Mouse (Mus musculus): ENCODE measurements around the gene Tmem163. TPM values are rescaled to one million over a fixed set of nuclear protein-coding genes. Genes with fewer than 3 reads are reported as not detected.

Tmem163 gene
- polyA plus RNA-seq, 1 experiment, result 0.25 TPM

DNA sequence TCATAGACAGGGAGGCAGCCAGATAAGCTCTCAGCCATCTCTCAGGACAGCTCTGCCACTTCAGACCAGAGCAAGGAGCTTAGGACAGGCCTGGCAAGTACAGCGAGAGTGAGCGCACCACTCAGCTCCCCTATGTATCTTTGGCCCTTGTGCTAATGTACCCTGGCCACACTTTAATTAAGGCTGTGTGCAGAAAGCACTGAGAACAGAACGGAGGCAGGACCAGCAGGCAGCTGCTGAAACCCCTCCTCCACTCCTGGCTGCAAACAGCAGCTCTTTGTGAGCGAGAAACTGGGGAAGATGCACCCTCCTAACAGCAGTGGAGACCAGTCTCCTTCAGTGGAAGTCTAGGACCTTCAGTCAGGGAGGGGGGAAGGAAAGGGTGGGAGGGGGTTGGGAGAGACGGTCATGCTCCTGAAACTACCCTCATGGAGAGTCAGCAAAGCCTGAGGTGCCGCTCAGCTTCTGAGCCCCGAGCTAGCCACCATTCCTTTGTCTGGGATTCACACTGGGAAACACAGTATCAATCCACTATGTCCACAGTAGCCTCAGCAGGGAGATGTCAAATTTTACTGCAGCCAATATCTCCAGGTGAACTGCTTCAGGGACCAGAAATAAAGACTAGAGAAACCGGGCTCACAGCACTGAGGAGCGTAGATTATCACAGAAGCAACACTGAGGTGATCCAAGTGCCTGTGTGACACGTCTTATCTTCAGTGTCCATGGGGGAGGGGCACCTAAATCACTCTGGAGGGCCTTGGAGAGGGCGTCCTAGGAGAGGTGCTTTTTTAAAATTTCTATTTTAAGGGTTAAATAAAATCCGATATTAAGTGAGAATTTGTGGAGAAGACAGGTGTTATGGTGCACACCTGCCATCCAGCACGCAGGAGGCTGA is 18.0 kb downstream of the Tmem163 start:
- no peak for DNase-seq (ENCODE audit: low read depth, low spot score)
- 47% methylated on average over 13 of the region's 13 CpGs for WGBS

DNA sequence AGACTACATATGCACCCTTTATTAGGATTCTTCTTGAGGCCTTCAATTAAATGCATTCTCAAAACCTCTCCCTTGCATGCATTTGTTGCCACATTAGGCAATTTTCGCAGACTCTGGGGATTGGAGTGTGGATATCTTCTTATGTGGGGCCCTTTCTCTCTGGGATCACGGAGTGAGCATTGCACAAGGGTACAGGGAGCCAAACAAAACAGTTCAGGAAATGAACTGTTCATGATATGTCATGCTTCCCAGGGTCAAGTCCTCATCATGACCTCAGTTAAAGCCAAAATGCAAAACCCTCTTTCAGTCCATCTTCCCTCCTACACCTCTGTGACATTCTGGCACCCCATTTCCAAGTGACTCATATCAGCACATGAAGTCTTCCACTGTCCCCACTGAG is 27.8 kb downstream of the Tmem163 start:
- no peak for DNase-seq (ENCODE audit: low read depth, low spot score)
- WGBS, result 75% methylated on average over 2 of the region's 2 CpGs

DNA sequence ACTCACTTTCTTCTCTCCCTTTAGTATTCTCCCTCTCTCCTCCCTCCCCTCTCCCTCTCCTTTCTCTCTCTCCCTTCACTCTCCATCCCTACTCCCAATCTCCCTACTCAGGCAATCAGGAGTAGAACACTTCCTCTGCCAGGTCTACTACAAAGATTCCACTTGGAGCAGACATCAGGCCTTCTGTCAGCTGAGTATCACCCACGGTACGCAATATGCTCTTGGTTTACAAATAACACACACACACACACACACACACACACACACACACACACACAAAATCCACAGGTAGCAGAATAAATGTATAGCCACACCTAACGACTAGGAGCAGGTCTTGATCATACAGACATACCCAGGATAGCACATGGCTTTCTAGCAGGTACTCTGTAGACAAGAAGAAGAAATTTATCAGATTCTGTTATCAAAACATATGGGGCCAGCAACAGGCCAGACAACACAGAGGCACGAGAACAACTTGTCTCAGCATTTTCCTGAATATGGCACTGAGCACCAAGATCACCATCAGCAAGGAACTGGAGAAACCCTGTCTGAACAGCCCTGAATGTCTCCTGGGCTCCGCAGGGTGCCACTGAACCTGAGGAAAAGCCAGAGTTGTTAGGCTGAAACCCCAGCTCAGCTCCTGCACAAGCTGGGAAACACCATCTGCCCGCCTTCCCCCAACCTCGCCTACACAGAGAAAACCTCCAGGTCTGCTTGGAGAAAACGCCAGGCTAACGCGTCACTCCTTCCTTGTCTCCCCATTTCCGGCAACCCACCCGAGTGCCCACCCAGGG is 36.2 kb downstream of the Tmem163 start:
- WGBS, result 83% methylated on average over 12 of the region's 12 CpGs
- no peak for DNase-seq (ENCODE audit: low read depth, low spot score)

DNA sequence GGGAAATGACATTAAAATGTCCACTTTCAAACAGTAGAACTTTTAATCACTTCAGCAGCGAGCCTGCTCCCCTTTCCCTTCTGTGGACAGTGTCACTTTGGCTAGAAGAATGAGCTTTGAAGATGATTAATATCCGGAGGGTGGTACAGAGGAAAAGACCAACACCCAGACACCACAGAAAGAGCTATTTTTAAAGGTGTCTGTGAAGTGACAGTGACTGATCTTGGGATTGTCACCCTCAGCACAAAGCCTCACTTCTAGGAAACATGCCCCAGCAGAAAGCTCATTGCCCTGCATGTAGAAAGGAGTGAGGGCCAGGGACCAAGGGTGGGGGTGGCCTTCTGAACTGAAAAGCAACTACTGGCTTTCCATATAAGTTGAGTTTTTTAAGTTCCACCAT is 41.4 kb downstream of the Tmem163 start:
- WGBS, result 51% methylated on average over 2 of the region's 2 CpGs

DNA sequence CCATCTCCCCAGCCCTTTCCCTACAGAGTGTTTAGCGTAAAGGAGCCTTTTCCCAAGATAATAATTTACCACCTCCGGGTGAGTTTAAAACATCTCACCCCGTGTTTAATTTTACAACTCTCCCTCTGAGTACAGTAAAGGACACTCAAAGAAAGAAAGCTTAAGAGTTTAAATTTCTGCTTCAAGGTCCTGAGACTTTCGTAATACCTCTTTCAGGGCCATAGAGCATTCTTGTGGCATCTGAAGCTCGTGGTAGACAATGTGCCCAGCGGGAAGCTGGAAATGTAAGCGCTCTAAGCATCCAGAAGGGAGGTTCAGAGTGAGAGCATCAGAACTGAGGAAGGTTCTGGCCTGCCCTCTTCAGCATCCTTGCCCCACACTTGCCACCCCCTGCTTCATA is 52.2 kb downstream of the Tmem163 start:
- WGBS, result 48% methylated on average over 7 of the region's 7 CpGs
- DNase-seq (ENCODE audit: low read depth, low spot score), result no peak

More for the DNA sequence above, 41.4 kb downstream of the Tmem163 start:
- DNase-seq (ENCODE audit: low read depth, low spot score), result no peak

DNA sequence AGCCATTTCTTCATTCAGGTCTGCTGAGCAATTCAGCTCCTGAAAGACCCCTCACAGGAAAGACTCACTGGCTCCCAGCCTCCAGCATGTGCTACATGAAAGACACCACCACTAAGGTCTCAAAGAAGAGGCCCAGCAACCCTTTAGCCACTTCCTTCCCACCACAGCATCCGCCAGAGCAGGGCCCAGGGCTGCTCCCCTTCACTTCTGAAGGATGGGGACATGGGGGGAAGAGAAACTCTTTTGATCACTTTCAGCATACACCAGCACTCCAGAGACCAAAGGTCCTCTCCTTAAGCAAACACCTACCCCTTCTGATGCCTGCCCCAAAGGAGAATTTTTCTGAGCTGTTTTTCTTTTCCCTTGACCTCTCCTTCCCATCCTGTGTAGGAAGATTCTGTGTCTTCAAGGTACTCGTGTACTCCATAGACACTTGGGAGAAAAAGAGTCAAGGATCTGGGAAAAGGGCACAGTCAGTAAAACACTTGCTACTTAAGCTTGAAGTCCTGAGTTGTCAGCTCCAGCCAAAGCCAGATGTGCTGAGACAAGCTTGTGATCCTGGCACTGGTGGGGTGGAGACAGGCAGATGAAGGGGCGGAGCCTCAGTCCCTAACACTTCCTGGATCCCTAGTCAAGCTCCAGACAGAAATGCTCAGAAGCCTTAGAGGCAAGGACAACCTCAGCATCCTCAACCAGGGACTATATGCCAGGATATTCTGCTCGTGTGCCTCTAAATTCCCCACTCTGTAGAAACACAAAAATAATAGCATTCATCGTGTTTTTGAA is 53.6 kb downstream of the Tmem163 start:
- no peak for DNase-seq (ENCODE audit: low read depth, low spot score)
- 43% methylated on average over 5 of the region's 5 CpGs for WGBS

DNA sequence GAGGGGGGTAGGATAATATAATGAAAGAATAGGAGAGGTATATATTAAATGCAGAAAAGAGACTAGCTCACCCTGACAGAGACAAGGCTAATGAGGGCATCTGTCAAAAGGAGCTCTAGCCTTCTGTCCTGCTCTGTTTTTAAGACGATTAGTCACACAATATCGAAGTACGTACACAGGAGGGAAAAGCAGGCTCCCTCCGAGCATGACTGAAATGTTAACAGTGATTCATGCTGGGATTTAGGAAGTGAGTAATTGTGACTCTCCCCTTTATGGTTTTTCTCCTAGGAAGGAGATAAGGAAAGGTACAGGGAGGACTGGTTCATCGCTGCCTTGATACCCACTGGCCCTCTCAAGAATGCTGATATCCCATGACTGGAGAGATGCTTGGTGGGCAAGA is 57.0 kb downstream of the Tmem163 start:
- WGBS, result 64% methylated on average over 5 of the region's 5 CpGs
- DNase-seq (ENCODE audit: low read depth, low spot score), result no peak

DNA sequence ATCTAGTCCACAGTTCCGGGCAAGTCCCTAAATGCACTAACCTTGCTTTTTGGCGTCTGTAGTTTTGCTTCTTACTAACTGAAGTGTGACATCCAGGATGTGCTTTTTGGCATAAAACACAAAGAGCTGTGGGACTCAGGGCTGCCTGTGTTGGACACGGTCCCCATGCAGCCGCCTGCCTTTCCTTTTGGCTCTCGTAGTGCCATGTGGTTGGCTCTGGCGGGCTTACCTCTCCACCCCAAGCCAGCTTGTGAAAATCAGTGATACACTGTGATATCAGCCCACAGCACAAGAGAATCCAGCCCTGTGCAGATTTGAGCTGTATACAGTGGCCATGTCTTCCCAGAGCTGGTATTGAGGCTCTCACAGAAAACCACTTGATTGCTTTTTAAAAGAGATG is 60.3 kb downstream of the Tmem163 start:
- DNase-seq (ENCODE audit: low read depth, low spot score), result no peak

DNA sequence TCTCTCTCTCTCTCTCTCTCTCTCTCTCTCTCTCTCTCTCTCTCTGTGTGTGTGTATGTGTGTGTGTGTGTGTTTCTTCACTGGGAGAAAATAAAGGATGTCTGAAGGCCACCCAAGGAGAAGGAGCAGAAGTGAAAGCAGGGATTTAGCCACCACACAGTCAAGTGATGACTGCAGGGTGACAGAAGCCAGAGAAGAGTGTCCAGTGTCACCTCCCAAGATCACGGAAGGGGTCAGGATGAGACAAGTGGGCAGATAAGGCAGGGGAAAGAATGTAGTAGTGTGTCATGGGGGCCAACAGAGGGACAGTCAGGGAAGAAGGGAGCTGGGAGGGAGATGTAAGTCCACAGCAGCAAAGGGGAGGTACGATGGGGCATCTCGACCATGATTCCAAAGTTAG is 69.0 kb downstream of the Tmem163 start:
- DNase-seq (ENCODE audit: low read depth, low spot score), result no peak
- 79% methylated on average over 3 of the region's 3 CpGs for WGBS

More for the DNA sequence above, 60.3 kb downstream of the Tmem163 start:
- 80% methylated on average over 6 of the region's 6 CpGs for WGBS

DNA sequence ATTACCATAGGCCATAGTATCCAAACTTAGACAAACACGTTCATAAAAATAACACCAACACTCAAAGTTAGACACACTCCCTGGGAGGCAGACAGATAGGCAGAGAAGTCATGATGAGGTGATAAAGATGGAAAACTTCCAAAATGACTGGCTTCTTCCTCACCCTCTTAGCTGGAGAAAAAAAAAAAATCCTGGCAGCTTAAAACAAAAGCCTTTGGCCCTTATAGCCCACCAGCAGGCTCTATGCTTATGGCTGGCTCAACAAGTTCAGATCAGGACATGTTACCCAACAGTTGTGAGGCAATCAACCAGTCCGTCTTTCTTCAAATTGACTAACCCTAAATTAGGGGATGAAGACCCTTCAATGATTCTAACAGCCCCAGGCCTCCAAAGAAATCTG is 69.5 kb downstream of the Tmem163 start:
- WGBS, result 66% methylated on average over 2 of the region's 2 CpGs
- DNase-seq (ENCODE audit: low read depth, low spot score), result no peak

DNA sequence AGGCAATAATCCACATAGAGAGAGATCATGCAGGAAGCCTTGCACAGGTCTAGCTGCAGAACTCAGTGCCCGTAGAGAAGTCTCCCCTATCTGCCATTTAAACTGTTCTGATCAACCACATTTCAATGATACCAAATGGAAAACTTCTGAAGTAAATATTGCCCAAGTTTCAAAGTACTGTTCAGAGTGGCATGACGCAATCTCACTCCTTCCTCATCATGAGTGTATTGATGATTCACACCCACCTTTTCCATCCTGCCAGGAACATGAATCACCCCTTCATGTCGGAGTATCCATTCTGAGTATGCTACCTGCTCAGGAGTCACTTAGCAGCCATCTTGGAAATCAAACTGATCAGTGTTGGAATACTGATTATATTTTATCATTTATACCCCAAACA is 71.0 kb downstream of the Tmem163 start:
- 58% methylated on average over 3 of the region's 3 CpGs for WGBS
- no peak for DNase-seq (ENCODE audit: low read depth, low spot score)

DNA sequence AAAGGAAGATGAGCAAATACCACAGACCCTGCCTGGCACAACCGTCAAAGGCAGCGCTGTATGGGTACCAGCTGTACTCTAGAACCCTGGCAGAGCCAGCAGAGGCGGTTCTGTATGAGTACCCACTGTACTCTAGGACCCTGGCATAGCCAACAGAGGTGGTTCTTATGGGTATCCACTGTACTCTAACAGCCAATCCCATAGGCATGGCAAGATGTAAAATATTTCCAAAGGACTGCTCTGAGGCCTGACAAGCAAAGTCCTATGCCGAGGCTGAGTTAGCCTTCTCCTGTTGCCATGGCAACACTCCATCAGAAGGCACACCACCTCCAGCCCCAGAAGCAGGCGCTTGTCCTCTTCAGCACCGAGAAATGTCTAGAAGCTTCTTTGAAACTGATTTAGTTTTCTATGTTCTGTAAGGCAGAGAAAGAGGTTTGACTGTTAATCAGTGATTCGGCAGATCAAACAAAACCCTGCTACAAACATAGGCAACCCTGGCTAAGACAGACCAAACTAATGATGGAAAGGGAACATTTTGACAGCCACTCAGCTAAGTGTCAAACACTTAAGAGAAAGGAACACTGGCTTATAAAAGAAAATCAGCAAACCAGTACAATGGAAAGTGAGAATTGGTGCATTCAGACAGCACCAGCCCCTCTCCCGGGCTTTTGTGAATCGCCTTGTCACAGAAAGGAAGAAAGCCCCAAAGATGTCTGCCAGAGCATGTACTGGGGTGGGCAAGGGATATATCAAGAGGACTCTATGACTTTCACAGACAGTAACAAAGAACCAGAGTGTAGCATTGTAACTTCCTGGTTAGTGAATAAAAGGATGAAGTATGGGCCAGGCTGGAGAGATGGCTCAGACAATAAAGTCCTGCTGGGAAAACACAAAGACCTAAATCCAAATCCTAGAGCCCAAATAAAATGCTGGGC is 75.4 kb downstream of the Tmem163 start:
- 74% methylated on average over 9 of the region's 9 CpGs for WGBS

DNA sequence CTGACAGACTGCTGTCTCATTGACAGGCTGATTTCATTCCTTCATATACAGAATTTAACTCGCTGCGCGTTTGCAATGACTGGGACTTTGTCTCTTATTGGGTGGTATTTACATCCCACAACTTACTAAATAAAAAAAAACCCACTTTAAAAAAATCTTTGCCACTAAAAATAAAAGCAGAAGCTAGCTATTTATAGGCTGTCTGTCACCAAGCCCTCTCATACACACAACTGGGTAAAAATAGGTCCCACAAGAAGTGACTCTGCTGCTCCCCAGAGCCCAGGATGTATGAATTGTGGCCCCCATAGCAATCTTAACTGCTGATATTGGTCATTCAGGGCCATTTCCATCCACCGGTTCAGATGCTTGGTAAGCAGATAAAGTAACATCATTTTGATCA is 83.2 kb downstream of the Tmem163 start:
- 83% methylated on average over 4 of the region's 4 CpGs for WGBS

More for the DNA sequence above, 75.4 kb downstream of the Tmem163 start:
- DNase-seq (ENCODE audit: low read depth, low spot score), result no peak

DNA sequence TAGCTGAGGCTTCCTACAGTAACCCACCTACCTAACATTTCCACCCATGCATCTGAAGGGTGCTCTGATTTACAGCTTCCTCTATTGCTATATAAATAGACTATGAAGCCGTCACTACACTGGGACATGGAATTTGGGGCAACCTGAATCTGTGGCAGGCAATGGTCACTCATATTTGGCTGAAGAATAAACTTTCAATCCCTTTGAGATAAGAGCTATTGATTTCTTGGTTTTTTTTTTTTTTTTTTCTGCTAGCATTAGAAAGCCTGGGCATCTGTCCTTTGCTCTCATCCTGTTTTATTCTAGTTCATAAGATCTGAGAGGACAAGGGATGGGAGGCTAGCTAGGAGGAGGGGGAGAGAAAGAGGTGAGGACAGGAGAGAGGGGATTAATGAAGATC is 83.6 kb downstream of the Tmem163 start:
- no peak for DNase-seq (ENCODE audit: low read depth, low spot score)

More for the DNA sequence above, 83.2 kb downstream of the Tmem163 start:
- no peak for DNase-seq (ENCODE audit: low read depth, low spot score)

DNA sequence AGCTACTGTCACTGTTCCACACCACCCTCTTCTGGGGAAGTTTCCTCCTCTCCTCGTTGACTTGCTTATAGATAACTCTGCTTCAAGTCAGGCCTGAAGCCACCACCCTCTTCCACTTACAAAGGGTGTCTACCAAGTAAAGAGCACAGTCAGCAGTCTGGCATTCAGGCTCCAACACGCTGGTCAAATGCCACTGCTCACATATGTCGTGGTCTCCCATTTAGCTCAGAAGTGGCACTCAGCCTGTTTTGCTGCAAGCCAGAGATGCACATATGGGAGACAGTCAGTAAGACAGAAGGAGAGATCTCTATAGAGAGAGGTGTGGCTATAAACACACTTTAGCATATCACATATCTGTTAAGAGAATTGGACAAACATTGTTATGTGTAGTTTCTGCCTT is 89.8 kb downstream of the Tmem163 start:
- no peak for DNase-seq (ENCODE audit: low read depth, low spot score)
- WGBS, result 60% methylated on average over 3 of the region's 3 CpGs

More for the DNA sequence above, 83.6 kb downstream of the Tmem163 start:
- WGBS, result 24% methylated on average over 1 of the region's 1 CpGs

DNA sequence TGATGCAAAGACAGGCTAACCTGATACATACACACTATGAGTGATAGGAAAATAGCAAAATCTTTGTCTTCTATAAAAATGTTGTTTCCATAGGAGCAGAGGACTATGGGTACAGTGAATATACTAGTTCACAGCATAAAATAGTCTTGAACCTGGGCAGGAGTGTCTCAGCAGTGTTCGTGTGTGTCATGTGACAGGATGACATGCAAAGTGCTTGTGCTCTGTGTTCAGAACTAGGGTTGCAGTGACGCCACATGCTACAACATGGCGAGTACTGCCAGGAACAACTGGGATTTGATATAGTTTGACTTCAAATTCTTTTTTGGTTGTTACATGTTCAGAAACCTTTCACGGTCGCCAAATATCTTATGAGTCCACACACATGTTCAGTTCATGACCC is 92.3 kb downstream of the Tmem163 start:
- no peak for DNase-seq (ENCODE audit: low read depth, low spot score)
- 78% methylated on average over 5 of the region's 5 CpGs for WGBS

DNA sequence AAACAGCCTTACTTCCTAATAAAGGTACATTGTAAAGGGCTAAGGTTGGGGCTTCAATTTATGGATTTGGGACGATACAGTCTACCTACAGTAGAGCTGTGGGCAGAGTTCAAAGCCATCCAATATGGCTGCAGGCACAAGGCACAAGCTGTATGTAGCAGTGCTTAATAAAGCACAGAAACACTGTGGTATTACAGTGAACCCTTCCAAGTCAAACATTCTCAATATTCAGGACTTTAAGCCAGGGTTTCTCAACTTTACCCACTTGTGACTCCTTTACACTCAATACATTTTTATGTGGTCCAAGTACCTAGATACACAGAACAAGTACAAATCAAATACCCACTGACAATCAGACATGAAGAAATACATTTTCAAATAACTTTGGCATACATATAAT is 93.2 kb downstream of the Tmem163 start:
- 83% methylated on average over 1 of the region's 1 CpGs for WGBS
- DNase-seq (ENCODE audit: low read depth, low spot score), result no peak

DNA sequence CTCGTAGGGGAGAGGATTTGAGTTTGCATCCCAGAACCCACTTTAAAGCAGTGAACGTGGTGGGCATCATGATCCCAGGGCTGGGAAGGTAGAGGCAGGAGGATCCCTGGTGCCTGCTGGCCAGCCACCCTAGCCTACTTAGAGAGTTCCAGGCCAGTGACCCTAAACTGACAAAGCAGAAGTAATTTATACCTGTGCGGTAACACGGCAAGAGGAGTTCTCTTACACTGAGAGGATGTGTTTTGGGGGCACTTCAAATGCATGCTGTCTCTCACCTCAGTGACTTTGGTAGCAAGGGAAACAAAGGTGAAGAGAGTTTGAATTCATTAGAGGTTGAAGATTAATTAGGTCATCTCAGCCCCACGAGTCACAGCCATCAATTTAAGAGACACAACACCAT is 101.4 kb downstream of the Tmem163 start:
- 69% methylated on average over 5 of the region's 5 CpGs for WGBS
- no peak for DNase-seq (ENCODE audit: low read depth, low spot score)

DNA sequence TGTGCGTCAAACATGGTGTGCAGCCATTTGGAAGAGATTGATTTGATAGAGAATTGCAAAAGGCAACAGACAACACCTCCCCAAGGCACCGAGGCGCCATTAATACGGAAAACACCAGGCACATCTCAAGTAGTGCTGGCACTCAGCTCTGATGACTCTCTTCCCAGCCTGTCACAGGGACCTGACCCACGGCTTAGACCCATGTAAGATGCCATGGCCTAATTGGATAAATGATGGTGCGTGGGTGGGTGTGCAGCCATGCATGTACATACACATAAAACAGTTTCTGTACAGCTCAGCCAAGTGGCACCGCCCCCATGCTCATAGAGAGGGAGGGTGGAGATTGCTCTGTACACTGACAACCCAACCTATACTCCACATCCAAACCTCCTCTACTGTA is 102.3 kb downstream of the Tmem163 start:
- no peak for DNase-seq (ENCODE audit: low read depth, low spot score)
- 89% methylated on average over 7 of the region's 7 CpGs for WGBS
